Mouse (Mus musculus) adipocyte (in vitro differentiated cells): ENCODE results near the gene Mn1.

Experiments used
- DNase-seq: peaks from one replicate; pipeline ENCODE4 v3.0.0-alpha.2; 2016; ENCODE audit warnings: low spot score

Gene Mn1

DNA sequence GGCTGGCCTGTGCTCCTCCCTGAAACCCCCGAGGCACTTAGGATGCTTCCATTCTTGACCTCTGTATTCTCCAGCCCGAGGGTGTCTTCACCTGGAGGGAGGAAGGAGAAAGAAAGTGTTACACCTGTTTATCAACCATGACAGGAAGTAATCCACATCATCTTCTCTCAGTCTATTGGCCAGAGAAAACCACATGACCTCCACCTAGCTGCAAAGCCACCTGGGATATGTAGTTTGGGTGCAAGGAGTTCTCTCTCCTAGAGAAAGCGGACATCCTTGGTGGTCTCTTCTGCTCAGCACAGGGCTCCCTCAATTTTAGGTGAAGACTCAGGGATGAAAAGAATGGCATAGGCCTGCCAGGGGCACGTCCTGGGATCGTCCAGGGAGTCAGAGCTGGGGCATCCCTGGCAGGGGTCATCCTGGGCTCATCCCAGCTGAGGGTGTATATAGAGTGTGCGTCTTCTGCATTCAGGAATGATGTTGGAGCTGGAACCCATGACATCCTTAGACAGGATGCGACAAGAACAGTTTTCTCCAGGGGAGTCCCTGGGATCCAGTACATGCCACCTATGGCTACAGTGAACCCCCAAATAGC, 72.0 kb downstream of the Mn1 start:
- DNase-seq = no peak

DNA sequence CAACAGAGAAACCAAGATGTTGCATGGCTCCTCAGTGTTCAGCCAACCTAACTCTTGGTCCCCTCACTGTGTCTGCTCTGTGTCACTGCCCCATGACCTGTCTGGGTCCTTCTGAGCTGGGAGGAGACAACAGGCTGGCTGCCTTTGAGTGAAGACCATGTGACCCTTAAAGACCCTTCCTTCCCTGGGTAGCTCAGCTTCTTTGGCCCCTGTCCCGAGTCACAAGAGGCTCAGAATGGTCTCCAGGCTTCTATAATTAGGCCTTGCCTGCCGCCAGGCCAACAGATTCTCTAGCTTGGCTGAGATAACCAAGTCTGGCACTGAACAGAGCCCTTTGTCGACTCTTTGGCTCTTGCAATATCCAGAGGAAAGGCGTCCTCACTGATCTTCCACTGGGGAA, 73.4 kb downstream of the Mn1 start:
- peak; percentile 33 for DNase-seq

DNA sequence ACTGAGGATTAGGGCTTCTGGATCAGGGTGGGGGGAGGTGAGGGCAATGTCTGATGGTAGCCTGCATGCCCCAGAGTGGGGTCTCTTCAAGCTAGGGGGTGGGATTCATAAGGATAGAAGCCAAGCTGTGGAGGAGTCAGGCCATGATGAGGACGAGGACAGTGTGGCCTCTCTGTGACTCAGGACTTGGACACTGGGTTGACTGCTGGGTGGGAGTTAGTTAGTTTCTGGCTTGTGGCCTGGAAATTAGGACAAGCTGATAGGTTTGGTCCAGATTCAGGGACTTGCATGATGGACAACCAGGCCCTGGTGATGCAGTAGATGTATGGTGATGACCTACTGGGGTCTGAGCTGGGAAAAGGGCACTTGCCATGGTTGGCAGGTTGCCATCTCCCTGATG, 74.3 kb downstream of the Mn1 start:
- DNase-seq = no peak

DNA sequence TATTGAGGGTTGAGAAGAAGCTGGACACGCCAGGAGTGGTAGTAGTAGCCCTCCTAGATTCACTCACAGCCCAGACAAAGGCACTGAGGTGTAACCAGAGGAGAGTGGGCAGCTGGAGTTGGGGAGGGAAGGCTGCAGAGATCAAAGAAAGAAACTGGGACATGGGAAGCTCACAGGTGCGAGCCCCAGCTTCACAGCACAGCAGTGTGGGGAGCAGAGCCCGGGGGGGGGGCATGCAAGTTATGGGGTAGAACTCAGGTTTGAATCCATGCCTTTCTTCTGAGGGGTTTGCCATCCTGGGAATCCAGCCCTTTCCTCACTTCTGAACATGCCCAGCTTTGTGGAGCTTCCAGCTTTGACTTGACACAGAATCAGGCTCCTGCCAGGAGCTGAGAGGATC, 82.9 kb downstream of the Mn1 start:
- DNase-seq = no peak

DNA sequence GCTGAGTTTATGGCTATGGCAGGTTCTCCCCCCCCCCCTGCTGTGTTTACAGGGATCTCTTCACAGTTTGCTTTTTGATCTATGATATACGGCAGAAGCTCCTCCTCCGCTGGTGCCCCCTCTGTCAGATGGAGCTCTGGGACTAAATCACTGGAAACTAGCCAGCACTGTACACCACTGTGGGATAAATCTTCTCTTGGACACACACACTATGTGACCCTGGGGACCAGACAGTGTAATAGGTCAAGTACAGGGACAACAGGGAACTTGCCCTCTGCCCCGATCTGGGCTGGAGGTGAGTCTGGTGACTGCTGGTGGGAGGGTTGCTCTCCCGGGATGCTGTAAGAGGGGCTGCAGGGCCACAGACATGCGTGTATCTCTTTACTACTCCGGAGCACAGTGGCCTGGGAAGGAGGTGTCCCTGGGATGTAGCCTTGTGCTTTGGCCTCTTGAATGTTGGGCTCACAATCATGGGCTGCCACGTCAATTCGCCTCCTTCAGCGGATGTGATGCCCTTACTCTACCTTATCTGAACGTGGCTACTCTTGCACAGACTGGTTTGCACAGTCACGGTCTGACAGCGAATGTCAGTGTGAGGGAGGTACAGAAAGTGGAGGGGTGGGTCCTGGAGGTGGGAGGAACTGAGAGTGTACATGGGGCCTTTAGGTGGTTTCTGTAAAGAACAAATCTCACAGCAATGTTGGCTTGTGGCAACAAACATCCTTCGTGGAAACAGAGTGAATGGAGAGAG, 84.7 kb downstream of the Mn1 start:
- DNase-seq = no peak

DNA sequence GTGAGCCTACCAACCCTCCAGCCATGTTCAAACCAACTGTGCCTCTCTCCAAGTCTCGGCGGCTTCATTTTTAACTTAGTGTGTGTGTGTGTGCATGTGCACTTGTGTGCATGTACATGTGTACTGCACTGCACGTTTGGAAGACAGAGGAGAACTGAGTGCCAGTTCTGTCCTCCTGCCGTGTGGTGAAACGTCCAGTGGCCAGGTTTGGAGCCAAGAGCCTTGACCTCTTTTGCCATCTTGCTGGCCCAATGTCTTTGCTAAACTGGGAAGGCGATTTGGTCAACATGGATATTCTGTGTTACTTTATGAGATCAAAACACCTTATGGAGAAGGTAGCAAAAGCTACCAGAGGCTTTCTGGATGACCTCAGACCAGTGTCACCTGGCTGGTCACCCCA, 88.1 kb downstream of the Mn1 start:
- no peak for DNase-seq

DNA sequence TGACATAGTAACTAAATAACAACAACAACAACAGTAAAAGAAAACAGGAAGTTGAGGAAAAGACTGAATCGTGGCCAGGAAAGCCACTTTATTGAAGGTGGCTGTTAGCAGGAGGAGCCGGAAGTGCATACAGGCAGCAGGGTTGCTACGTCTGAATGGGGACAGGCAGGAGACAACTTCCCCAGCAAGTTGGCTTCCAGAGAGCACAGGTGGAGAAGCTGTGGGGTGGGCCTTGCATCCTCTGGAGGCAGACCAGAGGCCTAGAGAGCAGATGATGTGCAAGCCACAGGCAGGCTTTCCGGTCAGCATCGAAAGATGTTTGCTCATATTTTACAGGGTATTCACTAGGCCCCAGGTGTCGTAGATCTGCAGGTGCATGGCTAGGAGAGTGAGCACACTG, 88.7 kb downstream of the Mn1 start:
- DNase-seq = no peak

DNA sequence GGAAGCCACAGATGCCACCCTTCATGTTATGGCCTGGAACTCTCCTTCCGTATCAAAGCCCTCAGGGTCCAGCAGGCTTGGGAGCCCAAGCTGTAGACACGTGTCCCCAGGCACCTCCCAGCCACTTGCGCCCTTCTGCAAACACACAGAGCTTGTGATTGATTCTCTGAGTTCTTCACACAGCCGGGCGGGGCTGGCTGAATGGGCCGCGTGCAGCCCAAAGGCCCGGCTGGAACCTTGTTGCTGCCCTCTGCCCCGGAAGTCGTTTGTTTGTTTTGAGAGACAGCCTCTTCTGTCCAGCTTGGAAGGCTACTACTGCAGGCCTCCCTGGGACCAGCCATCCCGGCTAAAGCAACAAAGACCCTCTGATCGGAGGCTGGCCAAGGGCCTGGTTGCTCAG, 89.2 kb downstream of the Mn1 start:
- DNase-seq = peak; percentile 53
